Mouse (Mus musculus): ENCODE measurements at regions not wholly inside any gene's neighbourhood (a gene's known extent, or its start where the extent isn't known, plus 50 kb on each side); places are given as distances from the start of the nearest gene placed in this dataset.
"Not testable (repeated sequence)": the region's sequence is repeated elsewhere in the genome, so short reads cannot be mapped to it uniquely, and the experiment has no call there.

- DNase-seq (ENCODE audit: low read depth): no peak
These were observed 96.6 kb upstream of the Mrps10 start for GRCm38 (mm10) chr17:47271979-47272677.

GRCm38 (mm10) chr17:47269053-47269891 lies 99.4 kb upstream of the Mrps10 start:
- DNase-seq (ENCODE audit: low read depth): no peak

GRCm38 (mm10) chr17:47267843-47268242 lies 100.8 kb upstream of the Mrps10 start:
- DNase-seq (ENCODE audit: low read depth): no peak

GRCm38 (mm10) chr17:47267076-47267475 lies 101.6 kb upstream of the Mrps10 start:
- DNase-seq (ENCODE audit: low read depth): no peak

- no peak for DNase-seq (ENCODE audit: low read depth)
These were observed 102.4 kb upstream of the Mrps10 start for GRCm38 (mm10) chr17:47266335-47266734.

DNA sequence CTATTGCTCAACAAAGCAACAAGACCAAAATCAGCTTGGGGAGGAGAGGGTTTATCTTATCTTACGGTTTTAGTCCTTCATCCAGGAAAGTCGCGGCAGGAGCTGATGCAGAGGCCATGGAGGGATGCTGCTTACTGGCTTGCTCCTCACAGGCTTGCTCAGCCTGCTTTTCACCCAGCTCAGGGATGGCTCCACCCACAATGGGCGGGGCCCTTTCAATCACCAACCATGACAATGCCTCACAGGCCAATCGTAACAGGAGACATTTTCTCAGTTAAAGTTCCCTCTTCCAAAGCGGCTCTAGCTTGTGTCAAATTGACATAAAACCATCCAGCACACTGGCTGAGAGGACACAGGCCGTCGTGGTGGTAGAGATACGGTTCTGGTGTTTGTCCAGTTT lies 105.7 kb upstream of the Mrps10 start:
- no peak for DNase-seq (ENCODE audit: low read depth)

DNA sequence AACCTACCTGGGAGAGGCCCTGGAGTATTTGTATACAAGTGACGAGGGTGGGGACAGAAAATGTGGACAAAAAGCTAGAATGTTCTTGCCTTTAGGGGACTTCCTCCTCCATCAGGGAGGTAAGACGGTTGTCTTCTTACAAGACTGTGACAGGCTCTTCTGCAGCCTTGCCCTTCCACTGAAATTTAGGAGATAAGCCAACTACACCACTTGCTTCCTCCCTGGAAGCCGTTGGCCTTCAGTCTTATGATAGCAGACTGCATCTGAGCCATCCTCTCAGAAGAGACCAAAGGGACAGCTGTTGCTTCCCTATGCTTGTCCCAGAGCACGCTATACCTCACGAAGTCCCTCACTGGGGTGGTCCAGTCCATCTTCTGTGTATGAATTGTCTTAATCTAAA lies 106.5 kb upstream of the Mrps10 start:
- DNase-seq (ENCODE audit: low read depth): no peak

GRCm38 (mm10) chr17:47260976-47261375 lies 107.7 kb upstream of the Mrps10 start:
- no peak for DNase-seq (ENCODE audit: low read depth)

DNA sequence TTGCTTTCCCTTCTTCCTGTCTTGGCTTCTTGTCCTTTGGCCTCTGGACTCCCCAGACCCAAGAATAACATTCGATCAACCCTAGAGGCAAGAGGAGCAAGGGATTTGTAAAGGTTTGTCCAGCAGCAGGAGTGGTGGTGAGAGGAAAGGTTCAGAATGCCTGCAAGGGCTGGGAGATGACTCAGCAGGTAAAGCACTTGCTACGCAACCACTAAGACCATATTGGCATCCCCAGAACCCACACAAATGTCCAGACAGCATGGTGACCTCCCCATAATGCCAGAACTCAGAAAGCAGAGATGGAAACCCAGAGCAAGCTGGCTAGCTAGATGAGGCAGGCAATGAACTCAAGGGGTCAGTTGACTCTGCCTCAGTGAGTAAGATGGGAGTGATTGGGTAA lies 110.4 kb upstream of the Mrps10 start:
- no peak for DNase-seq (ENCODE audit: low read depth)

DNA sequence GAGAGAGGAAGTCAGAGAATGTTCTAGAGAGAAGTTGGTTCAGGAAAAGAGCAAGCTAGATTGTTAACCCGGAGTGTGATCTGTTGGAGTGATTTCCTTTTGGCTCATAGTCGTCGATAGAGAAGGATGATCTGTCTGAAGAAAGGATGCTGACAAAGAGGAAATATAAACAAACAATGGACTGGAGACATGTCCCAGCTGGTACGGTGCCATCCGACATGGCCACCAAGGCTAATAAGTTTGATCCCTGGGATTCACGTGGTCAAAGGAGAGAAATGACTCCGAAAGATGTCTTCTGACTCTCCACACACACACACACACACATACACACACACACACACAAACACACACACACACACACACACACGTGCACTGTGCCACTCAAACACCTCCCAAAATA lies 113.5 kb upstream of the Mrps10 start:
- no peak for DNase-seq (ENCODE audit: low read depth)

DNA sequence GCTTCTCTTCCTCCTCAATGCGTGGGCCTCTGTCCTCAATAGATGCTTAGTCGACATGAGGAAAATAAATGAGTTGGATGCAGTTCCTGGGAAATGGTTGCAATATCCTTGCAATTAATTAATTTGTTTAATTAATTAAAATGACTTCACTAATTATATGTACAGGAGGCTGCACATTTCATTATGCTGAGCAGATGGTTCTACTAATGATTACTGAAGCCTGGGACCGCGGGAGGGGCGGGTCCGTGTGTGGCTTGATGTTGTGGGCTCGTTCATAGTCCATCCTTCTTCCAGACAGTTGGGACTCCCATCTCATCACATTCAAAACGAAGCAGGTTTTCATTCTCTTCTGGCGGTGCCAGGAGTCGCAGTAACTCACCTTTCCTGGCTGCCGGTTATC lies 114.7 kb upstream of the Mrps10 start:
- DNase-seq (ENCODE audit: low read depth): no peak

DNA sequence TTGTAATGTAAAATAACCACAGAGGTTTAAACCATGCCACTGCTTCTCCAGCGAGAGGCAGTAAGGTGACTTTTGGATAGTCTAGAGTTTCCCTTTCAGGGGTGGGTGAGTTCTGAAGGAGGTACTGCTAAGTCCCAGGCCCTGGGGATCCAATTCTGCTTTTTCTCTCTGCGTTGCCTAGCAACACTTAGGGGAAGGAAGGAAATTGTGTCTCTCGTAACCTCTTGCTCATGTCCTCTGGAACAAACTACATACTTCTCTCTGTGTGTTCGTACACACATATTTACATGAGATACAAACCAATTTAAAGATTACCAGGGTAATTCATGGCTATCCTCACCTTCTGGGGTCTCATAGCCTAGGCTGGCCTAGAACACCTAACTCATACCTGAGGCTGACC lies 118.7 kb upstream of the Mrps10 start:
- DNase-seq (ENCODE audit: low read depth): no peak

GRCm38 (mm10) chr17:47249176-47249575 lies 119.5 kb upstream of the Mrps10 start:
- no peak for DNase-seq (ENCODE audit: low read depth)

DNA sequence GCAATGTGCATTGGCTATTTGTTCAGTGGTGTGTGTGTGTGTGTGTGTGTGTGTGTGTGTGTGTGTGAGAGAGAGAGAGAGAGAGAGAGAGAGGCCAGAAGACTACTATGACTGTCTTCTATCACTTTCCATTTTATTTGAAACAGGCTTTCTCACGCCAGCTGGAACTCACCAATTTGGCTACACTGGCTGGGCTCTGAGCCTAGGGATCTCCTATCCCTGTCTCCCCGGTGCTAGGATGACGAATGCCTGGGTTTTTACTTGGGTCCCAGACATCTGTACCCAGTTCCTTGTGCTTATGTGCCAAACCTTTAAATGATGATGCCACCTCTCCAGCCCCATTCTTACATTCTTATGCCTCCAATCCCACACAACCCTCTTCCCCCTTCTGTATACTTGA lies 120.6 kb upstream of the Mrps10 start:
- no peak for DNase-seq (ENCODE audit: low read depth)

- no peak for DNase-seq (ENCODE audit: low read depth)
These were observed 121.2 kb upstream of the Mrps10 start for GRCm38 (mm10) chr17:47247516-47247915.

DNA sequence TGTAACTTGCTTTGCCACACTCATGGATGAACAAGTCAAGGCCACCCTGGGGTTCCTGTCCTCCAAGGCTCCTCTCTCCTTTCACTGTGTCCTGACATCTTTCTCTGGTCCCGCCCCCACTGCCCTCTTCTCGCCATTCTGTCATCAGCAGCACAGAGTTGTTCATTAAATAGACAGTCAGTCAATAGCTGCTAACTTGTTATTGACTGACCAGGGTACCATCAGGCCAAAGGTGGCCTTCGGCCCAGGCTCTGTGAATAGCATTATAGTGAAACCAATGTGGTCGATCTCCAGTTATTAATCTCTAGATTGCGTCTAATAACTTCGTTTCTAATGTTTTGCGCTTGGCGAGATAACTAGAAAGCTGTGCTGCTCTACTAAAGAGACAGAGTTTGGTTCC lies 122.1 kb upstream of the Mrps10 start:
- DNase-seq (ENCODE audit: low read depth): no peak

DNA sequence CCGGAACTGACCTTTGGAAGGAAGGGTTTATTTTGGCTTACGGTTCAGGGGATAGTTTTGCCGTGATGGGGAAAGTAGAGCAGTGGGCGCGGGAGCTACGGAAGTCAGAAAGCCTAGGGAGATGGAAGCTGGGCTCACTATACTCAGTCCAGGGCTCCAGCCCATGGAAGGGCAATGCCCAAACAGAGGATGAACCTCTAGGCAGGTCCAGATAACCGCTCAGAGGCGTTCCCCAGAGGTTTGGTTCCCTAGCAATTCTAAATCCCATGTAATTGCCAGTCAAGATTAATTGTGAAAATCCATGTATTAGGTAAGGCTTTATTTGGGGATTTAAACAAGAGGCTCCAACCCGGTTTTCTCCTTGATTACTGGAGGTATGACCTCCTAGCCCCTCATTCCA lies 123.1 kb upstream of the Mrps10 start:
- DNase-seq (ENCODE audit: low read depth): no peak

DNA sequence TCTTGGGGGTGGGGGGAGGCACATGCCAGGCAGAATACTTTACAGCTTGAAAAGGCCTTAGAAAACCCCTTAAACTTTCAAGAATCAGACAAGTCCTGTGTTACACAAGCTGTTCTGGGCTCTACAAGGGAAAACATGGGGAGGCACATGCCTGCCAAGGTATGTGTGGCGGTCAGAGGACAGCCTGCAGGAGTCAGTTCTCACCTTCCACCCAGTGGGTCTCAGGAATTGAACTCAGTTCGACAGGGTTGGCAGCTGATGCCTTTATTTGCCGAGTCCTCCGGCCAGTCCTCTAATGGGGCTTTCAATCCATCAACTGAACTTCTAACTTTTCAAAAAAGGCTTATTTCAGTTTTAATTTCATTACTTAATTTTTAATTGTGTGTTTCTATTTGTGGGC lies 129.6 kb upstream of the Mrps10 start:
- DNase-seq (ENCODE audit: low read depth): no peak

GRCm38 (mm10) chr17:47237881-47238280 lies 130.8 kb upstream of the Mrps10 start:
- DNase-seq (ENCODE audit: low read depth): not testable (repeated sequence)

DNA sequence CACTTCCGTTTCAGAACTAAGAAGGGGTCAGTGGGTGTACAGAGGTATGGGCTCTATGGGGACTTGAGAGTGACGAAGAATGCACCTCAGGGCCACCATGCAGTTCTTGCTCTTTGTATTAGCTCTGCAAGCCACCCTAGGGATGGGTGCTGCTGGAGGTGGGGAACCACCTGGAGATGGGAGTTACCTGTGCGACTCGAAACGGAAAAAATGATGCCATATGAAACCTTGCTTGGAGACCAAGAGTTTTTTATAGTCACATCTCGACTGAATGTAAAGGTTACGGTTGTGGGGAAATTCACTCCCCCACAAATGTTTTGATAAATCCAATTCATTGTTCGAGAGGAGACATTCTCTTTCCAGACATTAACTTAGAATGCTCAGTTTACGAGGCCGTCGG lies 134.3 kb upstream of the Mrps10 start:
- DNase-seq (ENCODE audit: low read depth): no peak

GRCm38 (mm10) chr17:47233003-47233678 lies 135.5 kb upstream of the Mrps10 start:
- no peak for DNase-seq (ENCODE audit: low read depth)

- DNase-seq (ENCODE audit: low read depth): no peak
These were observed 138.0 kb upstream of the Mrps10 start for GRCm38 (mm10) chr17:47230715-47231114.

GRCm38 (mm10) chr17:47226391-47226790 lies 142.3 kb upstream of the Mrps10 start:
- no peak for DNase-seq (ENCODE audit: low read depth)
